Mouse (Mus musculus): ENCODE results near the gene Cdk15.

DNA sequence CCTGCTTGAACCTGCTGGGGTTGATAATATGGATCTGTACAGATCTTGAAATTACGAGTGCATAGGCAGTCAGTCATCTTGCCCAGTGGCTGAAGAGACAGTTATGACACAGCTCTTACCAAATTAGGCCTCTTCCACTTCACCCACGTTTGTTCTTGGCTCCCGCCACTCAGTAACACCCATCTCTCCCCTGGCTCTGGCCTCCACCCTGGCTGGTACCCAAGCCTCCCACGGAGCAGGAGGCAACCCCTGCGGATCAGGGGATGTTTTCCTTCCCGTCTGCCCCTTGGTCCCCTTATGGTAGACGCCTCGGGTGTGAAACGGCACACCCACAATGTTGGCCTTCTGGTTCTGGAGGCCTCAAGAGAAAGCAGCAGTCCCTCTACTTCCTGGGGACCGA, 124.2 kb downstream of the Cdk15 start:
- TF ChIP-seq CTCF (IDR thresholded peaks at IDR 0.05; ENCODE audit: borderline replicate concordance, extremely low read depth, insufficient read depth, insufficient read length) (no peak), POLR2A (IDR thresholded peaks at IDR 0.05; ENCODE audit: borderline replicate concordance, extremely low read depth, insufficient read depth, insufficient read length, poor library complexity, severe bottlenecking) (no peak)
